Mouse (Mus musculus) CH12.LX (cell line): ENCODE measurements at regions not wholly inside any gene's neighbourhood (a gene's known extent, or its start where the extent isn't known, plus 50 kb on each side); places are given as distances from the start of the nearest gene placed in this dataset.
A peak's percentile ranks its signal among the peaks of the same experiment; 100 is the strongest.
"Not testable (repeated sequence)": the region's sequence is repeated elsewhere in the genome, so short reads cannot be mapped to it uniquely, and the experiment has no call there.

Experiments used
- DNase-seq: peaks from one replicate; pipeline ENCODE4 v3.0.0-alpha.2; 2013; ENCODE audit errors: extremely low read depth
- H3K27ac ChIP-seq: 2 replicates; pipeline ENCODE4 v1.5.1; 2012; ENCODE audit warnings: low read depth, mild to moderate bottlenecking, control low read depth, moderate library complexity; ENCODE audit not compliant: insufficient read depth
- H3K27me3 ChIP-seq: replicated peaks from 2 replicates; pipeline ENCODE3; 2012; ENCODE audit warnings: inconsistent platforms
- H3K36me3 ChIP-seq, 2 experiments: replicated peaks in 1 of 2; 2 replicates each; pipeline versions ENCODE3 to v1.6.1; 2012; ENCODE audit warnings: inconsistent platforms in 1 of 2, low read length in 1 of 2, mild to moderate bottlenecking in 1 of 2, mixed read lengths in 1 of 2, moderate library complexity in 1 of 2; ENCODE audit not compliant: control insufficient read depth in 1 of 2, insufficient read depth in 1 of 2
- H3K4me1 ChIP-seq, 2 experiments: 2 replicates each; pipeline ENCODE4 v1.6.1; 2012; ENCODE audit warnings: inconsistent platforms in 1 of 2, moderate library complexity in 1 of 2; ENCODE audit not compliant: insufficient read depth in 2 of 2, control insufficient read depth in 1 of 2
- H3K4me2 ChIP-seq: 2 replicates; pipeline ENCODE4 v1.6.1; 2012; ENCODE audit warnings: low read depth, mild to moderate bottlenecking, control low read depth; ENCODE audit not compliant: poor library complexity, insufficient read depth, severe bottlenecking
- H3K4me3 ChIP-seq, 3 experiments: fragments of 150-350 bp in 1 of 3; sonication (generic) in 1 of 3; replicated peaks in 1 of 3; 2 replicates each; pipeline versions ENCODE3 to v1.5.1; 2011 to 2012; ENCODE audit warnings: low read depth in 2 of 3, low read length in 2 of 3, mild to moderate bottlenecking in 2 of 3, moderate library complexity in 2 of 3, control low read depth in 1 of 3, improper control_type of control experiment in 1 of 3, inconsistent platforms in 1 of 3, mixed read lengths in 1 of 3; ENCODE audit not compliant: poor library complexity in 1 of 3
- H3K79me2 ChIP-seq: replicated peaks from 2 replicates; pipeline ENCODE4 v1.6.1; 2012; ENCODE audit warnings: mild to moderate bottlenecking, moderate library complexity; ENCODE audit not compliant: control insufficient read depth, poor library complexity, insufficient read depth, severe bottlenecking; ENCODE audit errors: extremely low read depth
- H3K9ac ChIP-seq: 2 replicates; pipeline ENCODE4 v1.6.1; 2012; ENCODE audit warnings: low read depth, mild to moderate bottlenecking, control low read depth, moderate library complexity; ENCODE audit not compliant: insufficient read depth
- H3K9me3 ChIP-seq: replicated peaks from 2 replicates; pipeline ENCODE3; 2012; ENCODE audit warnings: low read length, inconsistent platforms, mixed read lengths
- CTCF ChIP-seq, 2 experiments: IDR thresholded peaks in 1 of 2; conservative IDR thresholded peaks in 1 of 2; 2 replicates each; pipeline ENCODE4 v1.5.1; 2011 to 2012; ENCODE audit warnings: low read depth in 2 of 2, low read length in 2 of 2, improper control_type of control experiment in 1 of 2, inconsistent platforms in 1 of 2, mild to moderate bottlenecking in 1 of 2, moderate library complexity in 1 of 2
- ELF1 ChIP-seq: IDR thresholded peaks from 2 replicates; pipeline ENCODE4 v1.6.1; 2014; ENCODE audit warnings: low read depth, mild to moderate bottlenecking, inconsistent platforms, low read length, improper control_type of control experiment
- RAD21 ChIP-seq: IDR thresholded peaks from 2 replicates; pipeline ENCODE4 v1.6.1; 2011; ENCODE audit warnings: low read depth, mild to moderate bottlenecking, low read length, improper control_type of control experiment, moderate library complexity
- SMC3 ChIP-seq: IDR thresholded peaks from 2 replicates; pipeline ENCODE4 v1.6.1; 2011; ENCODE audit warnings: low read depth, low read length, improper control_type of control experiment
- dilution Hi-C: fragments of 300-500 bp; cut with MboI; formaldehyde crosslinking; loops from 2 replicates; pipeline ENCODE4 v1.14.3; 2020; ENCODE audit warnings: low sequenced_read_pairs; ENCODE audit not compliant: extremely low pct_unique_long_range_greater_than_20kb, extremely low pct_ligation_motif_present
- in situ Hi-C: fragments of 300-500 bp; cut with MboI; formaldehyde crosslinking; loops from 3 replicates; pipeline ENCODE4 v1.14.3; 2019; ENCODE audit warnings: low sequenced_read_pairs, low pct_ligation_motif_present, low pct_unique_long_range_greater_than_20kb, mixed read lengths

DNA sequence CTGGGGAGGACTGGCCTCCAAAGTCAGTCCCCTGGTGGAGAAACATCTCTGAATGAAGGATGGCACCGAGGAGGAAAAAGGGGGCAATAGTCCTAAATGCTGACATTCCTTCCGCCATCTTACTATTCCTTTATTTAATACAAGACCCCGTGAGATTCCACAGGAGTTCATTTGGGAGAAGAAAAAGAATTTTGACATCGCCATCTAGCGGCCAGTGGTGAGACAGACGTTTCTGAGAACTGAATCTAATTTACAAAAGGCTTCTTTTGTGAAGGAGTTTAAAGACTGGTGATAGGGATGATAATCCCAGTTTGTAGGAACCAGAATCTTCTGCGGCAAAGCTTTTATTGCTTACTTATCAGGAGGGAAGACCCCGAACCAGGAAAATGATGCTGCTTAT is 107.8 kb downstream of the Gm31371 start:
- H3K36me3 ChIP-seq, DNase-seq, in situ Hi-C loops, H3K4me1 ChIP-seq, H3K27ac ChIP-seq, H3K4me3 ChIP-seq, H3K9ac ChIP-seq, dilution Hi-C loops, H3K79me2 ChIP-seq, H3K9me3 ChIP-seq, H3K4me2 ChIP-seq, H3K27me3 ChIP-seq: not testable (repeated sequence)
- TF ChIP-seq RAD21 = peak; percentile 5; the same call in 1 of the 2 replicates
- TF ChIP-seq CTCF (conservative IDR thresholded peaks at IDR 0.05 in 1 of 2, IDR thresholded peaks at IDR 0.05 in 1 of 2; ENCODE audit: low read depth in 2 of 2, low read length in 2 of 2) = peak; percentile 32 to 52; a peak in 3 of 4 replicates

DNA sequence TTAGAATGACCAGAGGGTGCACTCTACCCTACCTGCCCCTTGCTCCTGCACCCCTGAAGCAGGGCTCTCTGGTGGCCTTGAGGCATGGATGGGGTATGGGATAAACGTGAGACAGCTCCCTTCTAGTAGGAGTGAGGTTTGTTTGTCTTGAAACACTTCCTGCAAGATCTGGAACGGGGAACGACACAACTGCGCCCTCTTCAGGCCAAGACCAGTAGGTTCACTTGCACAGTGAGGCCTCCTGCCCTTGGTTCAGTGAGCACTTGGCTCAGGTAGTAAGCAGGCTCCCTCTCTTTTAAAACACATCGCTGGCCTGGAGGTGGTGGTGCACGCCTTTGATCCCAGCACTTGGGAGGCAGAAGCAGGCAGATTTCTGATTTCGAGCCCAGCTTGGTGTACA is 110.1 kb downstream of the Gm31371 start:
- H3K4me2 ChIP-seq, dilution Hi-C loops, H3K4me3 ChIP-seq, H3K9me3 ChIP-seq, H3K27me3 ChIP-seq, H3K4me1 ChIP-seq, in situ Hi-C loops, H3K9ac ChIP-seq, H3K27ac ChIP-seq, H3K36me3 ChIP-seq, H3K79me2 ChIP-seq: not testable (repeated sequence)
- peak; percentile 36 for TF ChIP-seq RAD21
- peak; percentile 34 to 61; a peak in 3 of 4 replicates for TF ChIP-seq CTCF (conservative IDR thresholded peaks at IDR 0.05 in 1 of 2, IDR thresholded peaks at IDR 0.05 in 1 of 2; ENCODE audit: low read depth in 2 of 2, low read length in 2 of 2)
- peak; percentile 6; the same call in 1 of the 2 replicates for TF ChIP-seq SMC3
- 0 out of 2 replicates have a peak, but pooled peaks have one; percentile 29 for TF ChIP-seq ELF1
- peak; percentile 46 for DNase-seq

DNA sequence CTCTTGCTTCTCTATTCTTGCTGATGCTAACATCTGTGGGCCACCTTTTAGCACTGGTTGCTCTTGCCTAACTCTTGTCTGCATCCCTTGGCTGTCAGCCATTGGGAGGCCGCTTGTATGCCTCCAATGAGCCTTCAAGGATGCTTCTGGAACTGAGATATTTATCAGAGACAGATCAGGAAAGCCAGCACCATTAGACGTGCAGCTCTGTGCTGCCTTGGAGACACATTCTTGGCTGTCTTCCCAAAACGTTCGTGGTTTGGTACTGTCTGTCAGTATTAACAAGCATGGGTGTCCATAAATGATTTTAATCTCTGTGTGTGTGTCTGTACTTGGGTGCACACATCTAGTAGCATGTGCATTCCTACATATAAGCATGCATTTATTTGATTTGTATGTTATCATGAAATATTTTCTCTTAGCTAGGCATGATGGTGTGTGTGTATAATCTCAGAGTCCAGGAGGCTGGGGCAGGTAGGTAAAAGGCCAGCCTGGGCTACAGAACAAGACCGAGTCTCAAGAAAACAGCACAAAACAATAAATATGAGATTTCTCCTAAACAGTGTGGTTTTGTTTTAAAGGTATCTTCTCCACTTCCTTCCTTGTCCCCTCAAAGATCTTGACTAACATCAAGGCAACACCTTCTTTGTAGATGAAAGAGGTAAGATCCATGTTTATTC is 111.4 kb downstream of the Gm31371 start:
- H3K4me2 ChIP-seq, H3K9ac ChIP-seq, H3K27me3 ChIP-seq, H3K4me1 ChIP-seq, dilution Hi-C loops, H3K36me3 ChIP-seq, H3K27ac ChIP-seq, in situ Hi-C loops, H3K4me3 ChIP-seq, H3K9me3 ChIP-seq, DNase-seq, H3K79me2 ChIP-seq: not testable (repeated sequence)
